Mouse (Mus musculus) left cerebral cortex, postnatal 14 days (tissue): Measurements from ENCODE around the gene Gucy2d. TPM values are rescaled to one million over a fixed set of nuclear protein-coding genes. Genes with fewer than 3 reads are reported as not detected.

Source experiments
- DNase-seq, 2 experiments: peaks; one replicate each; pipeline ENCODE4 v3.0.0; 2021 to 2022; ENCODE audit warnings: low spot score in 2 of 2, mixed read lengths in 1 of 2
- intact Hi-C: fragments of 180-260 bp; cut with DNase I; formaldehyde crosslinking; loops from one replicate; pipeline ENCODE4 v1.15.1; 2025
- total RNA-seq, 2 experiments: library from RNA; stranded (reverse); gene quantifications; 2 replicates each; pipeline ENCODE4 v1.2.3; 2021

Gucy2d gene
- total RNA-seq, 2 experiments from 2014 or later: 0.25 TPM; not detected in 1

GRCm38 (mm10) chr7:98486471-98486917, 46.3 kb downstream of the Gucy2d start:
- DNase-seq: no peak
- intact Hi-C loops: loop anchor here (10.0 kb wide), 1 partner anchor 208 kb away; no protein-coding TSS in a partner anchor

GRCm38 (mm10) chr7:98487202-98487980, 47.2 kb downstream of the Gucy2d start:
- no peak for DNase-seq
- intact Hi-C loops: loop anchor here (10.0 kb wide), 1 partner anchor 207 kb away; no protein-coding TSS in a partner anchor

- intact Hi-C loops: loop anchor here (10.0 kb wide), 1 partner anchor 206 kb away; no protein-coding TSS in a partner anchor
- DNase-seq: no peak
Observed at GRCm38 (mm10) chr7:98488398-98489130, 48.3 kb downstream of the Gucy2d start.

- no peak for DNase-seq
- intact Hi-C loops: loop anchor here (10.0 kb wide), 1 partner anchor 206 kb away; no protein-coding TSS in a partner anchor
Observed at GRCm38 (mm10) chr7:98489131-98489530, 48.9 kb downstream of the Gucy2d start, which contains the start of gene Lrrc32. Gene Lrrc32 (plus strand): TSS chr7:98489283.

GRCm38 (mm10) chr7:98489623-98490084, 49.4 kb downstream of the Gucy2d start:
- intact Hi-C loops: loop anchor here (10.0 kb wide), 1 partner anchor 205 kb away; no protein-coding TSS in a partner anchor
- peak in 1 of 2 experiments; percentile 66 for DNase-seq

- intact Hi-C loops: no loop called here
- DNase-seq: no peak
Observed at GRCm38 (mm10) chr7:98490328-98490727, 50.1 kb downstream of the Gucy2d start.

- intact Hi-C loops: no loop called here
- no peak for DNase-seq
Observed at GRCm38 (mm10) chr7:98490911-98491310, 50.7 kb downstream of the Gucy2d start.

- intact Hi-C loops: no loop called here
- DNase-seq: no peak
Observed at GRCm38 (mm10) chr7:98491451-98492200, 51.4 kb downstream of the Gucy2d start.

- no peak for DNase-seq
- intact Hi-C loops: no loop called here
Observed at GRCm38 (mm10) chr7:98492331-98492730, 52.1 kb downstream of the Gucy2d start.

GRCm38 (mm10) chr7:98493307-98493706, 53.1 kb downstream of the Gucy2d start:
- intact Hi-C loops: no loop called here
- DNase-seq: no peak

GRCm38 (mm10) chr7:98493901-98494480, 53.8 kb downstream of the Gucy2d start:
- intact Hi-C loops: no loop called here
- DNase-seq: no peak

GRCm38 (mm10) chr7:98495591-98495990, 55.4 kb downstream of the Gucy2d start:
- DNase-seq: no peak
- intact Hi-C loops: no loop called here

- no peak for DNase-seq
Observed at GRCm38 (mm10) chr7:98497451-98497850, 57.2 kb downstream of the Gucy2d start.

GRCm38 (mm10) chr7:98498101-98498500, 57.9 kb downstream of the Gucy2d start:
- intact Hi-C loops: no loop called here
- DNase-seq: no peak

More at GRCm38 (mm10) chr7:98497451-98497850, 57.2 kb downstream of the Gucy2d start:
- intact Hi-C loops: no loop called here

- intact Hi-C loops: no loop called here
Observed at GRCm38 (mm10) chr7:98498656-98499560, 58.7 kb downstream of the Gucy2d start.

GRCm38 (mm10) chr7:98499561-98500292, 59.5 kb downstream of the Gucy2d start:
- DNase-seq: no peak
- intact Hi-C loops: no loop called here

More at GRCm38 (mm10) chr7:98498656-98499560, 58.7 kb downstream of the Gucy2d start:
- DNase-seq: no peak

- intact Hi-C loops: no loop called here
- DNase-seq: no peak
Observed at GRCm38 (mm10) chr7:98500470-98500869, 60.3 kb downstream of the Gucy2d start.
